Mouse (Mus musculus): ENCODE data around the gene A630010A05Rik.
"Not testable (repeated sequence)": the region's sequence is repeated elsewhere in the genome, so short reads cannot be mapped to it uniquely, and the experiment has no call there.

A630010A05Rik gene

GRCm38 (mm10) chr16:14562017-14562416, at the start of gene A630010A05Rik:
TSS of gene A630010A05Rik (plus strand) at chr16:14562317.
- ATAC-seq (ENCODE audit: insufficient number of reproducible peaks, low FRiP score, low TSS enrichment): no peak

DNA sequence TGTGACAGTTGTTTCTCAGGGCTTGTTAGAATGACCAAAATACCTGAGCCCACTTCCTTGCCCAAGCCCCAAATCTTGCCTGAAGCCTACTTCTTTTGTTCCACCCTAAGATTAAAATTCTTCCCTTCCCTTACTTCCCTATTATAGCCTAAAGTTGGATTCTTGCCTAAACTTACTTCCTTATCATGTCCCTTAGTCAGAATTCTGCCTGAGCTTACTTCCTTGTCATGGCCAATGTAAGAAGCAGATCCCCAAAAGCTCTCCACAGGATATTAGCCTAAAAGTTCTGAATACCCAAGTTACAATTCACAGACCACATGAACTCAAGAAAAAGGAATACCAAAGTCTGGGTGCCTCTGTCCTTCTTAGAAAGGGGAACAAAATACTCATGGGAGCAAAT, 26.4 kb upstream of the A630010A05Rik start:
- no peak for ATAC-seq (ENCODE audit: insufficient number of reproducible peaks, low FRiP score, low TSS enrichment)

DNA sequence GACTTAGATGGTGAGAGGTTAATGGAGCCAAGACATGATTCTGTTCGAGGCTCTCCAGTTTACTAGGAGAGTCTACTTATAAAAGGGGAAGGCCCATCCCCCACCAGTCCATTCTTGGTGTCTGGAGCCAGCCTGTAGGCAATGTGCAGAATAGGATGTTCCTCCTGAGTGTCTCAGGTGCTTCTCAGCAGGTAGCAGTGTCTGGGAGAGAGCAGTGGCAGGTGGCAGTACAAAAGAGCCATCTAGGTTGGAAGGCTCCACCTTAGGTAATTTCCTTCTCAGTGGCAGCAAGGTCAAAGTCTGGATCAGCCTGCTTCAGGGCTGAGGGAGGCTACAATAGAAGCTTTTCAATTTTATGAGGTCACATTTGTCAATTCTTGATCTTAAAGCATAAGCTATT, 4.9 kb upstream of the A630010A05Rik start:
- ATAC-seq (ENCODE audit: insufficient number of reproducible peaks, low FRiP score, low TSS enrichment): not testable (repeated sequence)

Measured in cerebellum, adult (tissue).